Mouse (Mus musculus): ENCODE measurements around the gene Sirt6. TPM values are rescaled to one million over a fixed set of nuclear protein-coding genes. Genes with fewer than 3 reads are reported as not detected.
A peak's percentile ranks its signal among the peaks of the same experiment; 100 is the strongest.
"Not testable (repeated sequence)": the region's sequence is repeated elsewhere in the genome, so short reads cannot be mapped to it uniquely, and the experiment has no call there.

Sirt6 gene
- total RNA-seq (2014; rRNA removed), result 18.0 and 25.2 TPM in 2 replicates
- polyA plus RNA-seq (2015; fragmentation: Nextera tagmentation; extraction: Ambion mirVana), result 30.8 and 33.4 TPM in 2 replicates

GRCm38 (mm10) chr10:81626994-81627835 is at the start of gene Sirt6:
Sirt6 (minus strand) TSS chr10:81627797.
- Histone ChIP-seq H3K4me1 (ENCODE audit: insufficient read depth) (peaks cover 11% of the 10 kb centered on the region), H3K4me3 (ENCODE audit: low read depth, low read length) (peak within 1 kb of the TSS; percentile 90), H3K36me3 (ENCODE audit: insufficient read depth) (peaks cover 28% of the 10 kb centered on the region), H3K27me3 (ENCODE audit: insufficient read depth, low read length) (no peaks in the 10 kb centered on the region), H3K4me2 (ENCODE audit: low read depth) (peak within 1 kb of the TSS; percentile 80), H3K9me3 (ENCODE audit: low read length) (no peaks in the 10 kb centered on the region), H3K9ac (peak within 1 kb of the TSS; percentile 88), H3K27ac (ENCODE audit: low read depth, low read length) (peak within 1 kb of the TSS; percentile 86)
- DNase-seq, result peak; percentile 96
- TF ChIP-seq CTCF (IDR thresholded peaks at IDR 0.05; ENCODE audit: low read depth), result no peak
- ATAC-seq, result peak; percentile 95
- WGBS, result 6% methylated on average over 40 of the region's 40 CpGs

GRCm38 (mm10) chr10:81656174-81656573 is 28.6 kb upstream of the Sirt6 start:
- H3K4me2 ChIP-seq (ENCODE audit: low read depth), result no peak overlapping the region
- no peak for TF ChIP-seq CTCF (IDR thresholded peaks at IDR 0.05; ENCODE audit: low read depth)
- H3K27me3 ChIP-seq (ENCODE audit: insufficient read depth, low read length), result no peaks in the 10 kb centered on the region
- H3K4me1 ChIP-seq (ENCODE audit: insufficient read depth), result no peaks in the 10 kb centered on the region
- H3K27ac ChIP-seq (ENCODE audit: low read depth, low read length), result no peak overlapping the region
- DNase-seq (no peak), ATAC-seq (no peak)
- H3K4me3 ChIP-seq (ENCODE audit: low read depth, low read length), result no peak overlapping the region
- peaks cover 4% of the 10 kb centered on the region; the same call in 1 of the 2 replicates for H3K36me3 ChIP-seq (ENCODE audit: insufficient read depth)
- H3K9me3 ChIP-seq (ENCODE audit: low read length), result peaks cover 46% of the 10 kb centered on the region
- WGBS, result 95% methylated on average over 2 of the region's 2 CpGs
- H3K9ac ChIP-seq, result no peak overlapping the region

- Histone ChIP-seq H3K27ac (ENCODE audit: low read depth, low read length) (no peak overlapping the region), H3K9me3 (ENCODE audit: low read length) (peaks cover 45% of the 10 kb centered on the region), H3K4me3 (ENCODE audit: low read depth, low read length) (no peak overlapping the region), H3K36me3 (ENCODE audit: insufficient read depth) (peaks cover 4% of the 10 kb centered on the region; the same call in 1 of the 2 replicates), H3K27me3 (ENCODE audit: insufficient read depth, low read length) (no peaks in the 10 kb centered on the region), H3K4me2 (ENCODE audit: low read depth) (no peak overlapping the region), H3K9ac (no peak overlapping the region), H3K4me1 (ENCODE audit: insufficient read depth) (no peaks in the 10 kb centered on the region)
- ATAC-seq, result no peak
- no peak for TF ChIP-seq CTCF (IDR thresholded peaks at IDR 0.05; ENCODE audit: low read depth)
- DNase-seq, result no peak
- 98% methylated on average over 10 of the region's 10 CpGs for WGBS
These were observed 27.6 kb upstream of the Sirt6 start for GRCm38 (mm10) chr10:81655178-81655577.

- peaks cover 10% of the 10 kb centered on the region; the same call in 1 of the 2 replicates for H3K9me3 ChIP-seq (ENCODE audit: low read length)
- ATAC-seq, result peak; percentile 98
- peak within 1 kb of the TSS; percentile 55 for H3K4me2 ChIP-seq (ENCODE audit: low read depth)
- H3K36me3 ChIP-seq (ENCODE audit: insufficient read depth); H3K27me3 ChIP-seq (ENCODE audit: insufficient read depth, low read length); H3K4me1 ChIP-seq (ENCODE audit: insufficient read depth): not testable (repeated sequence)
- peak within 1 kb of the TSS; percentile 83 for H3K27ac ChIP-seq (ENCODE audit: low read depth, low read length)
- peak within 1 kb of the TSS; percentile 46 for H3K4me3 ChIP-seq (ENCODE audit: low read depth, low read length)
- WGBS, result 1% methylated on average over 31 of the region's 52 CpGs
- H3K9ac ChIP-seq, result peak within 1 kb of the TSS; percentile 64
- peak; percentile 95 for DNase-seq
These were observed 21.5 kb upstream of the Sirt6 start, which contains the start of gene Gm10778 for GRCm38 (mm10) chr10:81648803-81649775. Gm10778 (plus strand) TSS chr10:81649059.

- TF ChIP-seq CTCF (IDR thresholded peaks at IDR 0.05; ENCODE audit: low read depth), result no peak
- Histone ChIP-seq H3K4me1 (ENCODE audit: insufficient read depth) (peaks cover 11% of the 10 kb centered on the region), H3K4me3 (ENCODE audit: low read depth, low read length) (no peak overlapping the region), H3K27ac (ENCODE audit: low read depth, low read length) (no peak overlapping the region), H3K9me3 (ENCODE audit: low read length) (no peaks in the 10 kb centered on the region), H3K4me2 (ENCODE audit: low read depth) (no peak overlapping the region), H3K36me3 (ENCODE audit: insufficient read depth) (no peaks in the 10 kb centered on the region), H3K27me3 (ENCODE audit: insufficient read depth, low read length) (no peaks in the 10 kb centered on the region), H3K9ac (no peak overlapping the region)
- ATAC-seq (no peak), DNase-seq (no peak)
- WGBS, result 84% methylated on average over 7 of the region's 7 CpGs
These were observed 18.5 kb upstream of the Sirt6 start for GRCm38 (mm10) chr10:81646015-81646555.

- 88% methylated on average over 4 of the region's 4 CpGs for WGBS
- H3K9me3 ChIP-seq (ENCODE audit: low read length), result no peaks in the 10 kb centered on the region
- DNase-seq, result no peak
- no peak for ATAC-seq
- H3K4me2 ChIP-seq (ENCODE audit: low read depth), result no peak overlapping the region
- no peak overlapping the region for H3K27ac ChIP-seq (ENCODE audit: low read depth, low read length)
- H3K36me3 ChIP-seq (ENCODE audit: insufficient read depth), result no peaks in the 10 kb centered on the region
- no peaks in the 10 kb centered on the region for H3K27me3 ChIP-seq (ENCODE audit: insufficient read depth, low read length)
- no peak overlapping the region for H3K4me3 ChIP-seq (ENCODE audit: low read depth, low read length)
- no peak overlapping the region for H3K9ac ChIP-seq
- H3K4me1 ChIP-seq (ENCODE audit: insufficient read depth), result peaks cover 11% of the 10 kb centered on the region
- no peak for TF ChIP-seq CTCF (IDR thresholded peaks at IDR 0.05; ENCODE audit: low read depth)
These were observed 17.8 kb upstream of the Sirt6 start for GRCm38 (mm10) chr10:81645391-81645790.

All from forebrain, postnatal 0 days (tissue).